Mouse (Mus musculus) lung, adult 2 months (tissue): Measurements from ENCODE around the gene Arhgap32.

ENCODE experiments used
- CTCF ChIP-seq: fragments of 200-500 bp; IDR thresholded peaks from 2 replicates; pipeline ENCODE4 v1.5.1; 2011; ENCODE audit warnings: mild to moderate bottlenecking, low read length, control low read depth; ENCODE audit not compliant: insufficient read depth
- POLR2A ChIP-seq: fragments of 200-500 bp; IDR thresholded peaks from 2 replicates; pipeline ENCODE4 v1.6.1; 2011; ENCODE audit warnings: low read depth, mild to moderate bottlenecking, control low read depth, low read length, borderline replicate concordance; ENCODE audit errors: extremely low read depth

DNA sequence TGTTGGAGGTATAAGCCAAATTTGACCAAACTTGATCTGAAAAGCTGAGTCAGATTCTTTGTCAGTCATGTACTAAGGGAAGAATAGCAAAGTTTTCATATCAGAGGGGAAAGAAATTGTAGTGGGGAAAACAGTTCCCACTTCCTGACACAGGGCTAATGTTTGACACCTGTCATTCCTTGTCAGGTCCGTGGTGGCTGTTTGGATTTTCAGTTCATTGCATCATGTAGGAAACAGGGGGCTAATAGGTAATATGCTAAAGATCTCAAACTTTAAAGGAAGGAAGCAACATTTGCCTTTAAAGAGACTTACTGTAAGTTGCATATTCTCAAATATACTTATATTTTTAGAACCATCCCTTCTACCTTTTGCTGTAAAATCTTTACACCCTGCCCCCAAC, 109.6 kb downstream of the Arhgap32 start:
- no peak for TF ChIP-seq CTCF
- TF ChIP-seq POLR2A: no peak
